Mouse (Mus musculus) heart, embryonic 14.5 days (tissue): ENCODE measurements at regions not wholly inside any gene's neighbourhood (a gene's known extent, or its start where the extent isn't known, plus 50 kb on each side); places are given as distances from the start of the nearest gene placed in this dataset.

Experiments
- ATAC-seq: fragments of 200-750 bp; cut with Nextera tagmentation; 2 replicates; pipeline ENCODE4 v1.8.0; 2017; ENCODE audit warnings: low read depth, moderate TSS enrichment; ENCODE audit not compliant: insufficient number of reproducible peaks, insufficient read depth, low FRiP score
- H3K27ac ChIP-seq, 2 experiments: fragments of 200-500 bp in 1 of 2; fragments of 300-500 bp in 1 of 2; sonication (generic) in 1 of 2; replicated peaks in 1 of 2; 2 replicates each; pipeline ENCODE4 v1.5.1; 2012 to 2014; ENCODE audit warnings: low read depth in 2 of 2, low read length in 2 of 2, control low read depth in 1 of 2, mild to moderate bottlenecking in 1 of 2, mixed read lengths in 1 of 2; ENCODE audit not compliant: control insufficient read depth in 1 of 2, insufficient read depth in 1 of 2
- H3K27me3 ChIP-seq: fragments of 300-500 bp; sonication (generic); 2 replicates; pipeline ENCODE4 v1.6.1; 2014; ENCODE audit warnings: mild to moderate bottlenecking, low read length, control low read depth; ENCODE audit not compliant: control insufficient read depth, insufficient read depth
- H3K36me3 ChIP-seq: fragments of 300-500 bp; sonication (generic); 2 replicates; pipeline ENCODE4 v1.6.1; 2014; ENCODE audit warnings: mild to moderate bottlenecking, control low read depth, low read length, mixed read lengths; ENCODE audit not compliant: control insufficient read depth, insufficient read depth
- H3K4me1 ChIP-seq, 2 experiments: fragments of 200-500 bp in 1 of 2; fragments of 300-500 bp in 1 of 2; sonication (generic) in 1 of 2; 2 replicates each; pipeline ENCODE4 v1.6.1; 2012 to 2014; ENCODE audit warnings: low read length in 2 of 2, control low read depth in 1 of 2, mixed read lengths in 1 of 2; ENCODE audit not compliant: control insufficient read depth in 2 of 2, insufficient read depth in 2 of 2
- H3K4me2 ChIP-seq: fragments of 300-500 bp; sonication (generic); 2 replicates; pipeline ENCODE4 v1.6.1; 2014; ENCODE audit warnings: mild to moderate bottlenecking, low read length
- H3K4me3 ChIP-seq, 2 experiments: fragments of 200-500 bp in 1 of 2; fragments of 300-500 bp in 1 of 2; sonication (generic) in 1 of 2; 2 replicates each; pipeline ENCODE4 v1.5.1; 2012 to 2014; ENCODE audit warnings: low read length in 2 of 2, mild to moderate bottlenecking in 2 of 2, control low read depth in 1 of 2, low read depth in 1 of 2, moderate library complexity in 1 of 2; ENCODE audit not compliant: control insufficient read depth in 1 of 2, insufficient read depth in 1 of 2
- H3K9ac ChIP-seq: fragments of 300-500 bp; sonication (generic); 2 replicates; pipeline ENCODE4 v1.6.1; 2014; ENCODE audit warnings: mild to moderate bottlenecking, low read length
- H3K9me3 ChIP-seq: fragments of 300-500 bp; sonication (generic); 2 replicates; pipeline ENCODE4 v1.6.1; 2016; ENCODE audit warnings: low read length, control low read depth; ENCODE audit not compliant: control insufficient read depth
- WGBS: fragments of 180-500 bp; shearing (Covaris S2); extraction: QIAGEN DNeasy Blood & Tissue Kit; methylation state at CpG from one replicate; pipeline ENCODE4 v1.1.7; 2014; 5-methylcytosine and 5-hydroxymethylcytosine counted together

DNA sequence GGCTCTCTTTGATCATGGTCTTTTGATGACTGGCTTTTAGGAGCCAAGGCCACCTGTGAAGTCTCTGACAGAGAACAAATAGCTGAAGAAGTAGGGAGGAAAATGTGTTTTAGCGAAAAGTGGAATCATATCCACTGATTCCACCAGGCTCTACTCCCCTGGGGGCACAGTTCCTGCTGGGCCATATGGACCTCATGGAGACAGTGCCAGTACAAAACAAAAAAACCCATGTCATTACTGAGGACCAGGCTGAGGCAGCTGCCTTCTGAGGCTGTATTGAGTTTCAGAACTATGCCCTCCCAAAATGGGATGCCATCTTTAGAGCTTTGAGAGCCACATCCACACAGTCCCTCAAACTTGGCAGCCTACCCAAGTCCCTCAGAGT, 256.6 kb downstream of the Icos start:
- H3K9me3 ChIP-seq = no peaks in the 10 kb centered on the region
- WGBS = 23% methylated on average over 1 of the region's 1 CpGs
- ATAC-seq = no peak
- H3K4me3 ChIP-seq = 0 out of 4 replicates have a peak overlapping the region, but pooled peaks of 1 of the 2 experiments have one; percentile 23
- H3K27me3 ChIP-seq = no peaks in the 10 kb centered on the region
- H3K9ac ChIP-seq = no peak overlapping the region
- no peaks in the 10 kb centered on the region for H3K36me3 ChIP-seq
- peaks cover 7 to 13% of the 10 kb centered on the region in 2 experiments for H3K4me1 ChIP-seq
- H3K4me2 ChIP-seq = peak overlapping the region; percentile 58
- no peak overlapping the region for H3K27ac ChIP-seq

DNA sequence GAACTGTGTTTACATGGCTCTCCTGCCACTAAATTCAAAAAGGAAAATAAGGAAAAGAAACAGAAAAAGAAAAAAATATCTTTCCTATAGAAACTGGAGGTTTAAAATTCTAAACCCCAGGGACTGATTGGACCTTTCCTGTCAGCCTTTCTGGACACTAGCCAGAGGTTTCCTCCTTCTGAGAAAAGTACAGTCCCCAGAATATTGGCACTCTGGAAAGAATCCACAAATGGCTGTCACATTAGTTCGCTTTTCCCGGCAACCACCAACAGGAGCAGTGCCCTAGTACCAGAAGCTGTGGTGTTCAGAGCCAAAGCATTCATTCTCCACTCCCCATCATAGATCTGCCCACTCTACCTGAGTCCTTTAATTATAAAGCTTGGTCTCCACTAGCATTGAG, 258.8 kb downstream of the Icos start:
- no peak overlapping the region for H3K4me3 ChIP-seq
- no peaks in the 10 kb centered on the region for H3K27me3 ChIP-seq
- H3K27ac ChIP-seq = no peak overlapping the region
- WGBS = 71% methylated on average over 2 of the region's 2 CpGs
- ATAC-seq = no peak
- no peaks in the 10 kb centered on the region for H3K9me3 ChIP-seq
- no peak overlapping the region for H3K9ac ChIP-seq
- no peaks in the 10 kb centered on the region for H3K36me3 ChIP-seq
- H3K4me2 ChIP-seq = no peak overlapping the region
- H3K4me1 ChIP-seq = peaks cover 7 to 13% of the 10 kb centered on the region in 2 experiments

DNA sequence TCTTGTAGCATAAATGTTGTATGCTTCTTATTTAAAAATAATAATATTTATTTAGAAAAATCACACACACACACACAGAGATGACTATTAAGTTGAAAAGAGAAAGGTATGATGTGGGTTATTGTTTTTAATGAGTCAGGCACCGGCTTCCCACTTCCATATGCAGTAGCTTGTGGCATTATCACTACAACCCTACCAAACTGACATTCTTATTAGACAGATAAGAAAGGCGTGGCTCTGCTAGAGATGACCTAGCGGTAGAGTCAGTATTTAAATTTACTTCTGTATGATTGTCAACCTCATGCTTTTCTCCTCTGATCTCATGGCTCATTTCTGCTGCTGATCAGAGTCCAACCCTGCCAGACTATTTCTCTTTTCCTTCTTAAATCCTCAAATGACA, 260.9 kb downstream of the Icos start:
- Histone ChIP-seq H3K4me2 (no peak overlapping the region), H3K9ac (no peak overlapping the region), H3K9me3 (no peaks in the 10 kb centered on the region), H3K27ac (no peak overlapping the region), H3K4me1 (peaks cover 6 to 8% of the 10 kb centered on the region in 2 experiments), H3K36me3 (no peaks in the 10 kb centered on the region), H3K27me3 (no peaks in the 10 kb centered on the region), H3K4me3 (no peak overlapping the region)
- ATAC-seq = no peak
- WGBS = 71% methylated on average over 3 of the region's 3 CpGs

DNA sequence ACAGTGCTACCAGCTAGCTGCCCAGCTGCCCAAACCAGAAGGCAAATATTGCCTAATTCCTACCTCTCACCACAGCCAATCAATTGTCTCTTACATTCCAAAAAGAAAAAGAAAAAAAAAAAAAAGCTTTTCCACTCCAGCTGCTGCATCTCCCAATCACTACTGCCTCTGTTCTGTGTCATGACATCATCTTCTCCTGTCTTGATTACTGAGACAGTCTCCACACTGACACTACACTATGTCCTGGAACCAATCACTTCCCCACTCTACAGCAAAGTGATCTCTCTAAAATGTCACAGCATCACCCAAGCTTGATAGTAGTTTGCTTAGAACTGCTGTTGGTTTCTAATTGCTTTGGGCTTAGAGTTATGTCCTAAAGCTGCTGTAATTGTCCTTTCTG, 279.8 kb downstream of the Icos start:
- H3K4me3 ChIP-seq = no peak overlapping the region
- no peaks in the 10 kb centered on the region for H3K36me3 ChIP-seq
- H3K27me3 ChIP-seq = no peaks in the 10 kb centered on the region
- H3K27ac ChIP-seq = no peak overlapping the region
- H3K4me1 ChIP-seq = no peaks in the 10 kb centered on the region
- H3K4me2 ChIP-seq = no peak overlapping the region
- H3K9me3 ChIP-seq = no peaks in the 10 kb centered on the region
- no peak overlapping the region for H3K9ac ChIP-seq
- no peak for ATAC-seq

DNA sequence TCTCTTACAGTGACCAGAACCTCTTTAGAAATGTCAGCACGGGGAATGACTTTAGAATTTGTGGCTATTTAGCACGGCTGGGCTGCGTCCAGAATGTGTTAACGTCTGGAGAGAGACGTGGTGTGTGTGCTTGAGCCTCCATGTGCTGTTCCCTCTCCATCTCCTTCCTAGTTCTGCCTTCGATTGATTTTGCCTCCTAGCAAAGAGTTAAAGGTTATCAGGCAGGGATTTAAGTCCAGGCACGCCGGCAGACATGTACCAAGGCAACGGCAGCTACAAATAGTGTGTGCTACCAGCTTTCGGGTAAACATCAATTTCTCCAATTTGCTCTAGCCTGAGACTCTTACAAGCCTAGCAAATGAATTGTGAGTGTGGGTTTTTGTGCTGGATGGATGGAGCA, 285.7 kb downstream of the Icos start:
- no peaks in the 10 kb centered on the region for H3K36me3 ChIP-seq
- no peaks in the 10 kb centered on the region for H3K27me3 ChIP-seq
- WGBS = 11% methylated on average over 10 of the region's 10 CpGs
- no peak overlapping the region for H3K9ac ChIP-seq
- peak overlapping the region; percentile 38 for H3K4me2 ChIP-seq
- peaks cover 6 to 10% of the 10 kb centered on the region in 2 experiments for H3K4me1 ChIP-seq
- H3K4me3 ChIP-seq = no peak overlapping the region
- H3K27ac ChIP-seq = no peak overlapping the region
- ATAC-seq = no peak
- H3K9me3 ChIP-seq = no peaks in the 10 kb centered on the region

DNA sequence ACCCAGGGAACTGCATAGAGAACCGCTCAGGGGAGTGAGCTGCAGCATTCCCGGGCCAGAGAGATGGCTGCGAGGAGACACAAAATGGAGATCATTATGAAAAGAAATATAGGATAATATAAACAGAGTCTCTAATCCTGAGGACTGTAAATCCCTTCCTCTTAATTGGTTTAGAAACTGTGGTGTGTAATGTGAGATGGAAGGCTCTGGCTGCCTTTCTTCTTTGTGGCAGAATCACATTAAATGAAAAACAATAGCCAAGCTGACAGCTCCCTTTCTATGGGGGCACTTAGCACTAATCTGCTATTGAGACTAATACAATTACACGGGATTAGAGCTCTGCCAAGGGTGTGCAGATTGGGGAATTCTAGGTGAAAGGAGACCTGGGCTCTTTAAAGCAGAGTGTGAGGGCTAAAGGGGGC, 288.0 kb downstream of the Icos start:
- H3K4me2 ChIP-seq = no peak overlapping the region
- H3K4me3 ChIP-seq = no peak overlapping the region
- 38% methylated on average over 4 of the region's 4 CpGs for WGBS

DNA sequence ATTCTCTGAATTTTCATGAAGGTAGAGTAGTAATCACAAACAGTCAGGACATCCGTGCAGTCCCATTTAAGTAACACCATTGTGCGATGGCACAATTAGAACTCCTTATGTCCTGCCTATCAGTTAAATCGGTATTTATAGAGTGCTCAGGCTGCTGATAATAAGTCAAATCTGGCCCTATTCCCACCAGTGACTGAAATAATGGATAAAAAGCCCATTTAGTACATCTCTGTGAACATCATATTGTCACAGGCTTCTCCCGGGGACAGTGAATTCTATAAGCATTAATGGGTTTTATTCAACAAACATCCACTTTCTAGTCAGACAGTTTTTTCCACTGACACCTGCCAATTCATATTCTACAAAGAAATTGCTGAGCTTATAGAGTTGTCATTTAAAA, 296.1 kb downstream of the Icos start:
- H3K4me2 ChIP-seq = no peak overlapping the region
- no peak overlapping the region for H3K4me3 ChIP-seq
- no peaks in the 10 kb centered on the region for H3K4me1 ChIP-seq
- H3K36me3 ChIP-seq = no peaks in the 10 kb centered on the region
- H3K9me3 ChIP-seq = no peaks in the 10 kb centered on the region
- no peaks in the 10 kb centered on the region for H3K27me3 ChIP-seq
- ATAC-seq = no peak
- no peak overlapping the region for H3K9ac ChIP-seq
- no peak overlapping the region for H3K27ac ChIP-seq
- 79% methylated on average over 4 of the region's 4 CpGs for WGBS

More for the DNA sequence above, 288.0 kb downstream of the Icos start:
- Histone ChIP-seq H3K9me3 (no peaks in the 10 kb centered on the region), H3K4me1 (peaks cover 6 to 10% of the 10 kb centered on the region in 2 experiments), H3K27me3 (no peaks in the 10 kb centered on the region), H3K27ac (no peak overlapping the region), H3K9ac (no peak overlapping the region), H3K36me3 (no peaks in the 10 kb centered on the region)
- ATAC-seq = no peak

DNA sequence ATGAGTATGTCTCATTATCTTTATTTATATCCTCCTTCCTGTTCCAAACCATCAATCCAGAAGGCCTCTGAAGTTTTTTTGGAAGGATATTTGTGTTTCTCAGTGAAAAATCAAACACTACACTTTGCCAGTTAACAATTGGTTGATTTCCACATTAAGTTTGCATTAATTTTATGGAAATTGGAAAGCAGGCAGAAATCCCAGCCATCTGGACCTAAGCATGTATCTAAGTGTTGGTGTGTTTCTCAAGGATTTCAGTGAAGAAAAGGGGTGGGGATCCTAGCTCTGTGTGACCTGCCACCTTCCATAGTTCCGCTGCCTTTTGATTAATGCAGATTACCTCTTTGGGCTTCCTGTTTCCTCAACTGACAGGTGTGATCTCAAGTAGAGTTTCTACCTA, 296.5 kb downstream of the Icos start:
- Histone ChIP-seq H3K4me3 (no peak overlapping the region), H3K27me3 (no peaks in the 10 kb centered on the region), H3K9me3 (no peaks in the 10 kb centered on the region), H3K36me3 (no peaks in the 10 kb centered on the region), H3K4me1 (no peaks in the 10 kb centered on the region), H3K4me2 (no peak overlapping the region), H3K9ac (no peak overlapping the region), H3K27ac (no peak overlapping the region)
- no peak for ATAC-seq
- WGBS = 80% methylated on average over 1 of the region's 1 CpGs
